Mouse (Mus musculus) kidney, postnatal 0 days (tissue): ENCODE measurements around the gene Rbks. TPM values are rescaled to one million over a fixed set of nuclear protein-coding genes. Genes with fewer than 3 reads are reported as not detected.

Experiments used
- ATAC-seq: fragments of 200-750 bp; cut with Nextera tagmentation; replicated peaks from 2 replicates; pipeline ENCODE4 v1.8.0; 2017; ENCODE audit warnings: low read depth, moderate number of reproducible peaks, moderate TSS enrichment, moderate library complexity; ENCODE audit not compliant: low FRiP score
- DNase-seq: peaks from one replicate; pipeline ENCODE4 v3.0.0-alpha.2; 2016; ENCODE audit warnings: low spot score
- H3K27ac ChIP-seq: fragments of 300-500 bp; sonication (generic); 2 replicates; pipeline ENCODE4 v1.5.1; 2014; ENCODE audit warnings: mild to moderate bottlenecking
- H3K27me3 ChIP-seq: fragments of 300-500 bp; sonication (generic); 2 replicates; pipeline ENCODE4 v1.6.1; 2014; ENCODE audit warnings: low read length, mixed read lengths; ENCODE audit not compliant: insufficient read depth
- H3K36me3 ChIP-seq: fragments of 300-500 bp; sonication (generic); 2 replicates; pipeline ENCODE4 v1.6.1; 2014; ENCODE audit warnings: low read length, mixed read lengths; ENCODE audit not compliant: insufficient read depth
- H3K4me1 ChIP-seq: fragments of 300-500 bp; sonication (generic); replicated peaks from 2 replicates; pipeline ENCODE4 v1.6.1; 2014; ENCODE audit warnings: antibody characterized with exemption, low read length, mixed read lengths; ENCODE audit not compliant: insufficient read depth
- H3K4me2 ChIP-seq: fragments of 300-500 bp; sonication (generic); 2 replicates; pipeline ENCODE4 v1.6.1; 2014; ENCODE audit warnings: mild to moderate bottlenecking, low read length, moderate library complexity, mixed read lengths
- H3K4me3 ChIP-seq: fragments of 300-500 bp; sonication (generic); replicated peaks from 2 replicates; pipeline ENCODE4 v1.5.1; 2014; ENCODE audit warnings: low read depth, low read length
- H3K9ac ChIP-seq: fragments of 300-500 bp; sonication (generic); 2 replicates; pipeline ENCODE4 v1.6.1; 2014; ENCODE audit warnings: low read depth, low read length
- H3K9me3 ChIP-seq: fragments of 300-500 bp; sonication (generic); replicated peaks from 2 replicates; pipeline ENCODE4 v1.6.1; 2016; ENCODE audit warnings: low read length, inconsistent platforms, mixed read lengths
- CTCF ChIP-seq: IDR thresholded peaks from 2 replicates; pipeline ENCODE4 v1.5.1; 2016; ENCODE audit warnings: antibody characterized with exemption, low read depth, mild to moderate bottlenecking, moderate library complexity
- WGBS: fragments of 180-500 bp; shearing (Covaris S2); extraction: QIAGEN DNeasy Blood & Tissue Kit; methylation state at CpG from one replicate; pipeline ENCODE4 v1.1.7; 2014; 5-methylcytosine and 5-hydroxymethylcytosine counted together
- polyA plus RNA-seq: library from polyadenylated mRNA; unstranded; fragments of >200 nt; fragmentation: Nextera tagmentation; extraction: Ambion mirVana; gene quantifications from 2 replicates; pipeline ENCODE4 v1.2.1, GENCODE M21; 2015

Rbks gene
- polyA plus RNA-seq, 1 experiment from 2014 or later: 12.5 TPM

GRCm38 (mm10) chr5:31645798-31646197, 51.6 kb downstream of the Rbks start:
- H3K27ac ChIP-seq: no peak overlapping the region
- H3K4me2 ChIP-seq: no peak overlapping the region
- DNase-seq: no peak
- TF ChIP-seq CTCF: no peak
- H3K9me3 ChIP-seq: no peaks in the 10 kb centered on the region
- WGBS: 77% methylated on average over 6 of the region's 6 CpGs
- ATAC-seq: no peak
- no peaks in the 10 kb centered on the region for H3K36me3 ChIP-seq
- no peak overlapping the region for H3K9ac ChIP-seq
- no peaks in the 10 kb centered on the region for H3K4me1 ChIP-seq
- H3K4me3 ChIP-seq: no peak overlapping the region
- H3K27me3 ChIP-seq: no peaks in the 10 kb centered on the region

DNA sequence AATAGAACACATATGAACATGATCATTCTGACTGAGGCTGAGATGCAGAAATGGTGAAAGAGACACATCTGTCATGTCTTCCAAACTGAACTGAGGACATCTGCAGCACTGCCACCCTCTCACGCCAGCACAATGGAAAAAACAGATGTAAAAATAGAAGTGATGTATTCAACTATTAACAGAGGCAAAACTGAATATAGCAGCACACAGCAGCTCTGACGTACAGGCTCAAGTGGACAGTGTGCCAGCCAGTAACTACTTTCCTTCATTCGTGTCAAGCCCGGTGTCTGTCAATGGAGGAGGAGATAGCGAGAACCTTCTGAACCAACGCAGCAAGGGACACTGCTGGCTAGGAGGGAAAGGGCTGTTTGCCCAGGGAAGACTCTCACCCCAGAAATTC, 52.6 kb downstream of the Rbks start:
- H3K27me3 ChIP-seq: no peaks in the 10 kb centered on the region
- H3K4me3 ChIP-seq: no peak overlapping the region
- no peak for TF ChIP-seq CTCF
- DNase-seq (no peak), ATAC-seq (no peak)
- no peaks in the 10 kb centered on the region for H3K36me3 ChIP-seq
- no peak overlapping the region for H3K27ac ChIP-seq
- H3K9ac ChIP-seq: no peak overlapping the region
- H3K4me1 ChIP-seq: no peaks in the 10 kb centered on the region
- WGBS: 89% methylated on average over 6 of the region's 6 CpGs
- H3K4me2 ChIP-seq: no peak overlapping the region
- H3K9me3 ChIP-seq: no peaks in the 10 kb centered on the region

DNA sequence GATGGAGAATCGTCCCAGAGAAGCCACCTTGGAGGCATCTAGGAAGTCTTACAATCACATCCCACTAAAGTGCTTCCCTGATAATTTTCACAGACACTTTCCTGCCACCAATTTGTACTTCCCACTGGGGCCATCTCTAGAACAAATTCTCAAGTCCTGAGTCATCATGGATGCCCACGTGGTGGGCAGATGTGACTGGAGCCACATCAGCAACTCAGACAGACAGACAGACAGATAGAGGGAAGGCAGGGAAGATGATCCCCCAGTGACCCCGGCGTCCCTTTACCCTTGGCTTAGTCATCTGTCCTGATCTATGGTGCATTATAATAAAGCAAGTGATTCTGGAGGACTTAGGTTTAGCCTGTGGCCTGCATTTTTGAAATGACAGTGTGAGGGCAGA, 53.2 kb downstream of the Rbks start:
- TF ChIP-seq CTCF: no peak
- H3K9ac ChIP-seq: no peak overlapping the region

DNA sequence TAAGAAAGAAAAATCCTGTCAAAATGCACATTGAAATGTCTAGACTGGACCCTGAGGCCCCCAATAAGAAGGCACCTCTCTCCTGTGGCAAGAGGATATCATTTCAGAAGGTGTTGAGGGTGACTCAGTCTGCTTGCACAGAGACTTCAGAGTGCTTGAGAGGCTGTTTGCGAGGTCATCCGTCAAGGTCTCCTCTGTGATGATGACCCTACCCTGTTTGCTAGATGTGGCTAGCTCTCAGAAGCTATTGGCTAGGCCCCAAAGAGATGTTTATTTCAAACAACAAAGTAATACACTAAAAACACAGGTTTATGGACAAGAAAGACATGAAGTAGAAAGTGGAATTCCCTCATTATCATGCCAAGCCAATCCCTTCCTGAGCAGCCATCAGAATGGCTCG, 55.1 kb downstream of the Rbks start:
- Histone ChIP-seq H3K9me3 (no peaks in the 10 kb centered on the region), H3K36me3 (no peaks in the 10 kb centered on the region), H3K4me3 (no peak overlapping the region), H3K27ac (no peak overlapping the region), H3K4me2 (no peak overlapping the region), H3K4me1 (no peaks in the 10 kb centered on the region), H3K27me3 (no peaks in the 10 kb centered on the region), H3K9ac (no peak overlapping the region)
- TF ChIP-seq CTCF: no peak
- ATAC-seq (no peak), DNase-seq (no peak)
- 83% methylated on average over 3 of the region's 3 CpGs for WGBS

More for the DNA sequence above, 53.2 kb downstream of the Rbks start:
- DNase-seq (no peak), ATAC-seq (no peak)
- no peaks in the 10 kb centered on the region for H3K36me3 ChIP-seq
- WGBS: 79% methylated on average over 4 of the region's 4 CpGs
- H3K27me3 ChIP-seq: no peaks in the 10 kb centered on the region
- no peaks in the 10 kb centered on the region for H3K4me1 ChIP-seq
- no peak overlapping the region for H3K27ac ChIP-seq
- no peak overlapping the region for H3K4me2 ChIP-seq
- H3K9me3 ChIP-seq: no peaks in the 10 kb centered on the region
- no peak overlapping the region for H3K4me3 ChIP-seq

DNA sequence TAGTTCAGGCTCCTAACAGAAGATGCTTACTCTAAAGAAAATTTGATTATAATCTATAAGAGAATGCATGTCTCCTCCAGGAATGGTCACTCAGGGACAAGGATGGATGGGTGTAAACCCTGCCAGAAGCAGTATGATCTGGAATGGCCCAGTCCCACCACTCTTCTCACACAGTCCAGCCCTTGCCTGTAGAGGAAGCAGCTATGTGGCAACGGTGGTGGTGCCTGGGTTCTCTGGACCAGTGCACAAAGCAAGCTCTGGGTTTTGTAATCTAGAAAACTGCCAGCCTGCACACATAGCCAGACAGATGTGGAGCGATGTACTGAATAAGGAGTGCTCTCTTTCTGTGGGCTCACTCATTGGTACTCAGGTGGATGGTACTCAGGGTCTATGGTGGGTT, 56.9 kb downstream of the Rbks start:
- Histone ChIP-seq H3K36me3 (no peaks in the 10 kb centered on the region; the same call in 1 of the 2 replicates), H3K27me3 (no peaks in the 10 kb centered on the region), H3K9me3 (no peaks in the 10 kb centered on the region), H3K4me2 (no peak overlapping the region), H3K27ac (no peak overlapping the region), H3K9ac (no peak overlapping the region), H3K4me3 (no peak overlapping the region), H3K4me1 (no peaks in the 10 kb centered on the region)
- ATAC-seq (no peak), DNase-seq (no peak)
- WGBS: 90% methylated on average over 2 of the region's 2 CpGs
- no peak for TF ChIP-seq CTCF

DNA sequence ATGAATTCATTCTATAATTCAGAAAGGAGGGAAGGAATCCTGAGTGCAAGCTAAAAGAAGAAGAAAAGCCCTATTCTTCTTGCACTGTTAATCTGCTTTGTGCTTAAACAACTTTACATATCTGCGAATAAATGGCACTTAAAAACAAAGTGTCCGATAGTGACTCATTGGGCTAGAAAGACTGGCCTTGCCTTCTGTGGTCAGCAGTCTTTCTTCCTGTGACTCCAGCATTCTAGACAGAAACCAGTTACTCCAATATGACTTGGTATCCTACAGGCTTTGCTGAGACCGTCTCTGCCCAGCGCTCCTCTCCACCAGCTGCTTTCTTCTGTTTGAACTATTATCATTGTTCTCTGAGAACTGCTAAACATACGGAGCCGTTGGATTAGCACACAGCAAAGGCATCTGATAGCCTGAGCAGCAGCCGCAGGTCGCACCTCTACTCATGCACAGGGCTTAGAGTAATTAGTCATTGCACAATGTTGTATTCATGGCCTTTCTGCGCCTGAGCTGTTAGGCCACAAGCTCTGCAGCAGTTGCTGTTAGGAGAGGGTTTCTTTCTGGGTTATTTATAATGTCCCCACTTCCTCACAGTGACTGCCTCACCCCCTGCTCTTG, 60.7 kb downstream of the Rbks start:
- Histone ChIP-seq H3K4me3 (no peak overlapping the region), H3K9ac (no peak overlapping the region), H3K36me3 (no peaks in the 10 kb centered on the region; the same call in 1 of the 2 replicates), H3K27me3 (no peaks in the 10 kb centered on the region), H3K27ac (no peak overlapping the region), H3K4me2 (no peak overlapping the region), H3K4me1 (no peaks in the 10 kb centered on the region), H3K9me3 (no peaks in the 10 kb centered on the region)
- no peak for TF ChIP-seq CTCF
- no peak for DNase-seq
- ATAC-seq: no peak
- 53% methylated on average over 9 of the region's 9 CpGs for WGBS

DNA sequence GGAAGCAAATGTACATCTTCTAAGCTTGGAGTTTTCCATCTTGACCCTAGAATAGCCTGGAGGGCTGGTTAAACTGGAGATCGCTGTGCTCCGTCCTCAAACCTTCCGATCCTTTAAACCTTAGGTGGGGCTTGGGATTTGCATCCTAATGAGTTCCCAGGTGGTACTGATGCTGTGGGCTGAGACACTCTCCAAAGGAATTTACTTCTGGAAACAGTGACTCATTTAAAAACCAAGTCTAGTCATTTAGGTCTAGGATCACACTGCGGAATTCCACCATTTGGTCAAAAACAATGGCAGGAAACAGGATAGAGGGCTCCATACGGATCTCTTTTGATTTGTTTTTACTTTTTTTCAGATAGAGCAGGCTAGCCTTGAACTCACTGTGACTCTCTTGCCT, 62.7 kb downstream of the Rbks start:
- H3K9ac ChIP-seq: no peak overlapping the region
- no peak overlapping the region for H3K27ac ChIP-seq
- H3K4me1 ChIP-seq: no peaks in the 10 kb centered on the region
- TF ChIP-seq CTCF: no peak
- ATAC-seq (no peak), DNase-seq (no peak)
- no peaks in the 10 kb centered on the region for H3K27me3 ChIP-seq
- WGBS: 79% methylated on average over 5 of the region's 5 CpGs
- H3K4me2 ChIP-seq: no peak overlapping the region
- H3K4me3 ChIP-seq: no peak overlapping the region
- H3K36me3 ChIP-seq: no peaks in the 10 kb centered on the region; the same call in 1 of the 2 replicates
- H3K9me3 ChIP-seq: no peaks in the 10 kb centered on the region
